Mouse (Mus musculus): Measurements from ENCODE around the gene Wsb1.

DNA sequence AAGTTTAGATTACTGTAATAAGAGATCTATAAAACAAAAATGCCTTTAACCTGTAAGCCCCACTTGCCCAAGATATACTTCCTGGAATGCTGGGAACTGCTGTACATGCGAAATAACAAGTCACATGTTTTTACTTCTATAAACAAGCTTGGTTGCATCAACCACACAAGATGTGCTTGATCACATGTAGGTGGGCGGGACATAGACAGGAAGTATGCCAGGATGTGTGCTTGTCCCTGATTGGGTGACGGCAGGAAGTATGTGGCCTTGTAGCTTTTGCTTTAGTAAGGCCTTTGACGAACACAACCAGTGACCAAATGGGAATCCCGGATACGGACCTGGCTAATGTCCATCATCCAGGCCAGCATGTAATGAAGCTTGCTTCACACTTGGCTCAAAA lies 31.1 kb downstream of the Wsb1 start:
- TF ChIP-seq CTCF (IDR thresholded peaks at IDR 0.05; ENCODE audit: extremely low read depth, insufficient read length, insufficient replicate concordance, low read depth, low read length) (no peak), POLR2A (IDR thresholded peaks at IDR 0.05; ENCODE audit: low read depth, low read length) (no peak)
